Mouse (Mus musculus) frontal cortex, adult 2 months (tissue): ENCODE measurements around the gene Perp. TPM values are rescaled to one million over a fixed set of nuclear protein-coding genes. Genes with fewer than 3 reads are reported as not detected.

ENCODE experiments used
- DNase-seq, 2 experiments: peaks; one replicate each; pipeline ENCODE4 v3.0.0; 2022; ENCODE audit warnings: low spot score in 1 of 2; ENCODE audit errors: extremely low spot score in 1 of 2
- polyA plus RNA-seq: library from polyadenylated mRNA; depleted of rRNA; stranded (reverse); fragments of >200 nt; gene quantifications from 2 replicates; pipeline ENCODE4 v1.2.3, GENCODE M21; 2012; rRNA removed

The Perp gene
- polyA plus RNA-seq, 1 experiment = 8.0 TPM

DNA sequence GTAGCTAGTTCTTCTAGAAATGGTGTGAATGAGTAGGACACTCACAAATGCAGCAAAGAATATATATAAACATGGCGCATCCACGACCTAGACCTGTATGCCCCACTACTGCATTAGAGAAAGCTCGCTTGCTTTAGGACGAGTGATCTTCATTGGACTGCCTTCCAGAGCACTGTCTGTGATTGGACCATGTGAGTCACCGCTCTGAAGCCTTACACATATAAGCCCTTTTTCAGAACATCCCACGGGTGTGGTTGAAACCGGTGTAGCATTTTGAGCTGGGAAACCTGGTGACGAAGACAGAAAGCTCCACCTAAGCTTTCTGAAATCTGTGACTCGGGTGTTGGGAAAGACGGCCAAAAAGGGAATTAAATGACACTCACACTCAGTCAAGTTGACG, 16.0 kb downstream of the Perp start:
- DNase-seq = no peak

DNA sequence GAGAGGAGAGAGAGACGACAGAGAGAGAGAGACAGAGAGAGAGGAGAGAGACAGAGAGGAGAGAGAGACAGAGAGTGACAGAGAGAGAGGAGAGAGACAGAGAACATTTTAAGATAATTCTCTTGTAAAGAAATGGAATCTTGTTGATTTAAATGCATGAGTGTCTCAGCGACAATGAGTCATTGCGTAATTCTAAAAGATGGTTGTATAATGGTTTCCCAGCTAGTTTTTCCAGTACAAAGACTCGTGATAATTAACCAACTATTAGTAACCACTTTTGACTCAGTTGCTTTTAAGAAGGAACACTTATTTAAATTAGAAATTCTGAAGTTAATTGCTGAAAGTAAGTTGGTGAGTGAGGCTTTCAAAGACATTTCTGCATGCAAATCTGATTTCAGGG, 16.6 kb downstream of the Perp start:
- DNase-seq = no peak

DNA sequence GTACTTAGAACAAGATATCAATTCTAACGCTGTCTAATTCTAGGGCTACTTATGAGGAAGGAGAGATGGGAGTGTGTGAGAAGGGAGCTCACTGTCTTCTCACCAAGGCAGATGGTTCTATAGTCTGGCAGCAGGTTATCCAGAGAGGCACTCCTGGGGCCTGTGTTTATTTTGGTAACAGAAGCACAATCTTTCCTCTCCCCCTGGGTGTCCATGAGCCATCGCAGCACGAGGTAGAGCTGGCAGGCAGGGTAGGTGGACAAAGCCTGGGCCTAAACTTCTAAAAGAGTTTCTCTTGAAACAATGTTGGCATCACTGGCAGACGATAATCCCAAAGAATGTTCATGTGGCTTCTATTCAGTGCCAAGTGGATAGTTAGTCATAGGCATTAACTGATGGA, 18.5 kb downstream of the Perp start:
- no peak for DNase-seq

DNA sequence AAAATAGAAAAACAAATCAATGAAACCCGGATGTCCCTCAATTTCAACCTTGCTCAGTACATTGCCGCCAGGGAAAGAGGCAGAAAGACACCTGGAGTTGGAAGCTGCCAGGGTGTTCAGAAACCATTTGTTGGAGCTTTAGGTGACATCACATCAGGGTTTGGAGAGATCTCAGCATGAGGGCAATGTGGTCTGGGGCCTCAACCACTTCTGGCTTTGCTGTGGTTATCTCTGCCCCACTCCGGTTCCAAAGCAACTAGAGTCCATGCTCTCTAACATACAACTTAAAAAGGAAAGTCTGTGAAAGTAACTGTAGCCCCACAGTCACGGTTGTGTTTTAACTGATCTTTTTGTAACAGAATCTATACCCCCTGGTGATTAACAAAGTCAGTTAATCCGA, 19.9 kb downstream of the Perp start:
- DNase-seq = no peak

DNA sequence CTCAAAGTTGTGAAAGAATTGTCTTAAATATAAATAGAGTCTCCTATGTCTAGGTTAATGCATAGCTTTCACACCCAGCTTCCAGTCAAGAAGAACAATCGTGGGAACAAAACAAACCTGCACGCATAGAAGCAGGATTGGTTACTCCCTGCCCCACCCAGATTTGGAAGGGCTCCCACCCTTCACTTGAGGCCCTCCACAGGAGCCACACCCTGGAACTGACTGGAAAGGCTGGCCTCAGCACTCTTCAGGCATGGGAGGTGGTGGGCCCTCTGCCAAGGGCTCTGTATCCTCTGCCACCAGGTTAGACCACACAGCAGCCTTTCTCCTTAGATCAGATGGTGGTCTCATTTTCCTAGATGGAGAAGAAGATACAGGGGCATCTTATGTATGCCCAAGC, 26.2 kb downstream of the Perp start:
- no peak for DNase-seq

DNA sequence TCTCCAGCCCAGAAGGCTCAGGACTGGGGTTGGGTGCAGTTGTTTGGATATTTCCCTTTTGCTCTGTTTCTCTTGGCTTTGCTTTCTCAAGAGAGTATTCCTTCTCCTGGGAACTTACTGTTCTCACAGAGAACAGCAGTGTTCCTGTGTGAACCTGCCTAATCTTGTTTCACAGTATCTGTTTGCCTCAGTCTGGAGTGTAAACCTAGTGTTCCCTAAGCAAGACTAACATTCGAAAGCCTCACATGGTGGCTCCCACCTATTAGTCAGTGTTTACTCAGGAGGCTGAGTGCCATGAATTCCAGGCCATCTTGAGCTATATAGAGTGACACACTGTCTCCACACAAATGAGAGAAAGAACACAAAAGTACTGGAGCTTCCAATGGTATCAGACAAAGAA, 31.4 kb downstream of the Perp start:
- no peak for DNase-seq

DNA sequence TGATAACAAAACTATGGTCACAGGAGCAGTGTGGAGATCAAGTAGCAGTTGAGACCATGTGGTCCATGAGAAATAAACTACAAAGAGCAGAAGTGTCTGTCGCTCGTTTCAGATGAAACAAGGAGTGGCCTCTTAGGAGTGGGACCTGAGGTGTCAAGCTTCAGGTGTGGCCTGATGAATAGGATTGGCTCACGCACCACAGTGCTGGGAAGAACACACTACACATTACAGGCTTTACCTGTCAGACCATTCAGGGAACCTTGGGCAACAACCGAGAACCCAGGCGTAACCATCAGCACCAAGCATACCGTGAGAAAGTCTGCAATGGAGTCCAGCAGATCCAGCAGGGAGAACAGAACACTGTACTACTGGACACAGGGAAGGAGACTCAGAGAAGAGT, 33.3 kb downstream of the Perp start:
- no peak for DNase-seq

DNA sequence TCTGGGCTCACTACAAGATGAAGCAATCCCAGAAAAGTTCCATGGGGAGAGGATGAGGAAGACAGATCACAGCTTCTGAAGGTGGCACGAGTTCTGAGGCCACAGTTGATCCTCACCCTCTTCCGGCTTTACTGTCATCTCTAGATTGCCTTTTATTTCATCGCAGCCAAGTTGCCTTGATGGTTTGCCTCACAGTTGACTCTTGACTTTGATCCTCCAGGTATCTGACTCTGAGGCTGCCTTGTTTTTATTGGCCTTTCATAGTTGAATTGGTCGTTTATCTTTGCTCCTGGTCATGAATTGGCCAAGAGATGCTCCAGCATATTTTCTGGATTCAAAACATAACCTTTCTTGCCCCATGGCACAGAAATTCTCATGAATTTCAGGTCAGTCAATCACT, 34.3 kb downstream of the Perp start:
- no peak for DNase-seq

DNA sequence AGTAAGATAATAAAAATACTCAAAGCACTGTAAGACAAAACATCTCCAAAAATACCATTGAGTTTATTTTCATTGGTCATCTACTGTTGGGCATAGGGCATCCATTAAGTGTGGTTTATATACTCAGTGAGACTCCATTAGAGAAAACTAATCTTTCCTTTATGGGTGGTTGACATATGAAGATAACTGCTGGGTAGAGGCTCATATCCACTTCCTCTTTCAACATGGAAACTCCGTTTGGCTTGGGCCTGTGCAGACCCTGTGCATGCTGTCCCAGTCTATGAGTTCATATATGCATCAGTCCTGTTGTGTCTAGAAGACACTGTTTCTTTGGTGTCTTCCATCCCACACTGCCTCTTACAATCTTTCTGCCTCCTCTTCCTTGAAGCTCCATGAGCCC, 34.9 kb downstream of the Perp start:
- no peak for DNase-seq

DNA sequence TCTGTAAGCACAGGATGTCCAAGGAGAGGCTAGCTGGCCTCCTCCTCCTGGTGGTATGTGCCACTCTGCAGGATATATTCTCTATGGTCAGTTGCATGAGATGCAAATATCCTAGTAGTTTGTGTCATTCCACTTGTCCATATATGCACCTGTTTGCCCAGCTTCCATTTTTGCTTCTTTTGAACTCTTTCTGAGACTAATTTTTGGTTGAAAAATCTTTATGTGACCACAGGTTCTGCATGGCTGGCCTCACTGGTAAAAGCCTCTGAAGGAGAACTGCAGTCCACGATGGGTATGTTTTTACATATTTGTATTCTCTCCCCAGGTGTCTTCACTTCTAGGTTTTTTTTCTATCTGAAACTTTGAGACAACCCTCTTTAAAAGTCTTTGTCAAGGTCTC, 37.4 kb downstream of the Perp start:
- DNase-seq = no peak

DNA sequence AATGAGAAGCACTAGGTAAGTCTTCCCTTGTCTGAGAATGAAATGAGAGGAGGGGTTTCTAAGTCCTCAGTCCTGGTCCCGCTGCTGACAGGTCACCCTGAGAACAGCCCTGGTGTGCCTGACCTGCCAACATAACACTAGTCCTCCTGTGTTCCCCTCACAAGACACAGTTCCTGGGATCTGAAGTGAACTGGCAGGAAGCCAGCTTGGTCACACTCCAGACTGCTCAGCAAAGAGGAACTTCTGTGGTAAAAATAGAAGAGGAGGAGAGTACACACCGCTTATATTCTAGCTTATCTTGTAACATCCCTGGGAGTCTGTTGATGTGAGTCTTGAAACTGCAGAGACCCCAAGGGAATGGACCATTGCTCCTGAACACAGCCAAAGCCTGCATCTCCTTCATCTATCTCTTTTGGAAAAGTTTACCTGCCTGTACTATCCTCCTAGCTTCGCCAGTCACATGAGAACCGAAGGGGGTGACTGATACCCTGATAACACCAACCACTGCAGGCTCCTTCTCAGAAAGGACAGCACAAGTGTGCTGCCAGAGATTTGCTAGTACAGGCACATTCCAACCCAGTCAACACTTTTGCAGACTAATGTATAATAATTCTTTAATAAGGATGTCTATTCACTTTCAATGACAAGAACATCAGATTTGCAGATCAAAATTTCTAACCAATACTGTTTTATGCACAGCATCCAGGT, 42.3 kb downstream of the Perp start:
- peak; percentile 17 to 61 for DNase-seq

DNA sequence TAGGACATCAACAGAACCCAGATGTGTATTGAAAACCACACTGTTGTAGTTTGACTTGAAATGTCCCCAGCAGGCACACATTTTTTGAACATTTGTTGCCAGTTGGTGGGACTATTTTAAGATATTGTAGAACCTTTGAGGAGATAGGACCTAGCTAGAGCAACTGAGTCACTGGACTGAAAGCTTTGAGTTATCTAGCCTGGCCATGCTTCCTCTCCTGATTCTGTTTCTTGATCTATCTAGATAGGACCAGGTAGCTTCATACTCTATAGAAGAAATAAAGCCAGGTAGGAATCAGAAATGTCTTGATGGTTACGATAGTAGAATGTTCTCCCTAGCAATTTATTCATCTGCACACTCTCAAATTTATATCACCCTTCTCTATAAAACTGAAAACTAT, 43.9 kb downstream of the Perp start:
- no peak for DNase-seq

DNA sequence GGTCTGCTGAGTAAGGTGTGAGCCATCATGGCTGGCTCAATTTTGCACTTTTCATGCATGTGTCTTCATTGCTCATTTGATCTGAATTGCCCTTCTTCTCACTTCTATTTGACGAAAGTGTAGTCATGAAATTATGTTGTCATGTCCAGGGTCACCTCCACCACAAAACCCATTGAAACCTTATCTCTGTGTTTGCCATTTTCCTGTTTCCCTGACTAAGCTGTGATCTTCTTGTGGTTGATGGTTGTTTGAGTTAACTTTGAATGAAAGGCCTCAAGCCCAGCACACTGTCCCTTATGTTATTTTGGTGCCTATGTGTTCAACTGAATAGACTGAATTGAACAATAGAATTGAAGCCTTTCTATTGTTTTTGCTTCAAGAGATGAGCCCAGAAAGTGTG, 44.4 kb downstream of the Perp start:
- no peak for DNase-seq

DNA sequence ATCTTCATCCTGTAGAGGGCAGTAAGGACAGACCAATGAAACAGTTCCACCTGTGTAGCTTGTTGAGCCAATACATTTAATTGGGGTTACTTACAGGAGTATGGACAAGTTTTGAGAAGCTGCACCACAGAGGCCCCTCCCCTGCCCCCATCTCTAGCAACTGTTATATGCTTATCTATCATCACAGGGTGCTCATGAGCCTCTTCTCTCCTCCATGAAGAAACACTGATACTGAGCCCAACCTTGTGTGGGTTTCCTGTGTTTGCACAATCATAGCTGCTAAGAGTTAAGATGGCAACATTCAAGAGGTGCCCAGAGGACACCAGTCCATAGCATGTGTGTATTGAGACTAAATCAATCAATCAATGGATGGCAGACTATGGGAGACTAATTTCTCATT, 46.3 kb downstream of the Perp start:
- DNase-seq = no peak

DNA sequence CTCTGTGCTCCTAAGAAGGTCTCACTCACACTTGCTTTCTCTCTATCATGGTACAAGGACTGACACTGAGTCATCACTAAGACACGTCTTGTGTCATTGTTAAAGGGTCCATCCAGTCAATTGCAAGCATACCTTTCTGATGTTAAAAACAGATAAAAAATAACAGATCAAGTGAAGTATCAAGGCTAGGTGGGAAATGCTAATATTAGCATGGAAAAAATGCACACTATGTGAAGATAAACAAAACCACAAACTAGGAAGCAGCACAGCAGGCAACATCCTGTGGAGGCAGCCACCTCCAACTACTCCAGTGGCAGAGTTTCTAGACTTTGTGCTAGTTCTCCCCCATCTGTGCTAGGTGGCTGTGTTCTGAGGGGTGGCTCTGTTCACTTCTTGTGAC, 47.3 kb downstream of the Perp start:
- DNase-seq = no peak

DNA sequence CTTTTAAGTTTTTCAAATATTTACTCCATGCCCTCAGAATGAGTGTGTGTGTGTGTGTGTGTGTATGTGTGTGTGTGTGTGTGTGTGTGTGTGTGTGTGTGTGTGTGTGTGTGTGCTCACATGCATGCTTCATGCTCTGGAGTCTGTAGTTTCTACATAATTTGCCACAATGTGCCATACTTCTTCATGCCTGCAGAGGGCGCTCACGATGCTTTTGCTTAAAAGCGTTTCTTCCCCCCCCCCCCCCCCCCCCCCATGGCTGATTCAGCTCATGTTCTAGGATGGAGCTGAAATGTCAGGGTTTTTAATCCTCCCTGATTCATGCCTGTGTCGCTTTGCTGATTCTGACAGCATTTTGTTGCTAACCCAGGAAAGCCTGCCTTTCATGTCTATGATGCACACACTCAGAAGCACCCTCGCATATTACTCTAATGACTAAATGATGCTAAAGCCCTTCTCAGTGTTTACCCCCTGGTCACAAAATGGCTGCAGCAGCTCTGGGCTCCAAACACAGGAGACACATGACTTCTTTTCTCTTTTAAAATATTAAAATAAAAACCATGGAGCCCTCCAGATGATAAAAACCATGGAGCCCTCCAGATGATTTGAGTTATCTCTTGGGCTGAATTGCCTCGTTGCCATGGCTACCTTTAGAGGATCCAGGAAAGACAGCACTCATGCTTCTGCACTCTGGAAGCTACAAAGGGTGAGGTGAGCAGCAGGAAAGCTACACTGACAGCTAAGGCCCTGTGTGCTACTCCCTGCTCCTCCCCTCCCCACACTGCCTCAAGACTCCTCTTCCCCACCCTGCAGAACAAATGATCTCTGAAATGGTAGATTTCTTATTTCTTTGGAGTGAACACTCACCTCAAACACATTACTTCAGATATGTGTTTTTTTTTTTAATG, 49.7 kb downstream of the Perp start:
- DNase-seq = no peak

DNA sequence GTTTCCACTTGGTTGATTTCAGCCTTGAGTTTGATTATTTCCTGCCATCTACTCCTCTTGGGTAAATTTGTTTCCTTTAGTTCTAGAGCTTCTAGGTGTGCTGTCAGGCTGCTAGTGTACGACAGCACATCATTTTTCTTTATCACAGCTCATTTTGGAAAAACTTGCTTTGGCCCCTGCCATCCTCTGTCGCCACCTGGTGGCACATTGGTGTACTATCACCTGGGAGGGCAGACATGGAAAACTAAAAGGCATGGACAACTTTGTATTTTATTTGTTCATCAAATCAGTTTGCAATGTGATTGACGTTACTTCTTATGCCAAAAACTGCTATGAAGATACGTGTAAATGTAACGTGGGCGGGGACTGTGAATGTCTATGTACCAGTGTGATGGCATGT, 59.3 kb downstream of the Perp start:
- peak in 1 of 2 experiments; percentile 62 for DNase-seq

Other genes with a start within 250 kb of the Perp start
- gene Arfgef3, start 101.1 kb upstream of the Perp start, polyA plus RNA-seq = 18.1 and 19.7 TPM in 2 replicates
- not detected in 2 replicates for gene Gm4922, start 58.2 kb upstream of the Perp start, polyA plus RNA-seq
- 2.4 and 3.1 TPM in 2 replicates for gene Tnfaip3, start 170.6 kb downstream of the Perp start, polyA plus RNA-seq